Mouse (Mus musculus): ENCODE results near the gene Atpaf2. TPM values are rescaled to one million over a fixed set of nuclear protein-coding genes. Genes with fewer than 3 reads are reported as not detected.

The Atpaf2 gene
- total and polyA plus RNA-seq, 3 experiments: 48.0 to 71.2 (median 56.4) TPM

- DNase-seq (ENCODE audit: low spot score) (no peak), ATAC-seq (ENCODE audit: extremely low read depth, insufficient number of reproducible peaks, low FRiP score, poor library complexity, severe bottlenecking) (no peak)
- no peaks in the 10 kb centered on the region for H3K9me3 ChIP-seq (replicated peaks)
- H3K4me3 ChIP-seq (ENCODE audit: low read depth, low read length): no peak overlapping the region
- peaks cover 12% of the 10 kb centered on the region; the same call in 1 of the 2 replicates for H3K4me1 ChIP-seq (ENCODE audit: insufficient read depth, low read depth, low read length)
- no peaks in the 10 kb centered on the region for H3K36me3 ChIP-seq (replicated peaks)
- TF ChIP-seq POLR2AphosphoS5 (IDR thresholded peaks at IDR 0.05; ENCODE audit: insufficient replicate concordance, low read depth, low read length): no peak
- no peak for TF ChIP-seq GATA2 (IDR thresholded peaks at IDR 0.05; ENCODE audit: borderline replicate concordance, low read depth, low read length)
- TF ChIP-seq GATA1 (IDR thresholded peaks at IDR 0.05; ENCODE audit: borderline replicate concordance, low read length): no peak
- peaks cover 50% of the 10 kb centered on the region for H3K27me3 ChIP-seq (ENCODE audit: insufficient read depth, low read length)
Measured at GRCm38 (mm10) chr11:60369448-60369847, 48.8 kb downstream of the Atpaf2 start.

- TF ChIP-seq CTCF (IDR thresholded peaks at IDR 0.05; ENCODE audit: low read depth, low read length) (no peak), GATA2 (IDR thresholded peaks at IDR 0.05; ENCODE audit: borderline replicate concordance, low read depth, low read length) (no peak), POLR2AphosphoS5 (IDR thresholded peaks at IDR 0.05; ENCODE audit: insufficient replicate concordance, low read depth, low read length) (no peak)
- Histone ChIP-seq H3K27me3 (ENCODE audit: insufficient read depth, low read length) (peaks cover 56% of the 10 kb centered on the region), H3K4me1 (ENCODE audit: insufficient read depth, low read depth, low read length) (peaks cover 12% of the 10 kb centered on the region; the same call in 1 of the 2 replicates), H3K4me3 (ENCODE audit: low read depth, low read length) (no peak overlapping the region), H3K36me3 (replicated peaks) (no peaks in the 10 kb centered on the region), H3K9me3 (replicated peaks) (no peaks in the 10 kb centered on the region)
- ATAC-seq (ENCODE audit: extremely low read depth, insufficient number of reproducible peaks, low FRiP score, poor library complexity, severe bottlenecking) (no peak), DNase-seq (ENCODE audit: low spot score) (no peak)
Measured at GRCm38 (mm10) chr11:60368909-60369308, 49.3 kb downstream of the Atpaf2 start.

GRCm38 (mm10) chr11:60367256-60367655 lies 51.0 kb downstream of the Atpaf2 start:
- no peaks in the 10 kb centered on the region for H3K36me3 ChIP-seq (replicated peaks)
- no peaks in the 10 kb centered on the region for H3K9me3 ChIP-seq (replicated peaks)
- no peak for TF ChIP-seq GATA1 (IDR thresholded peaks at IDR 0.05; ENCODE audit: borderline replicate concordance, low read length)
- TF ChIP-seq POLR2AphosphoS5 (IDR thresholded peaks at IDR 0.05; ENCODE audit: insufficient replicate concordance, low read depth, low read length): no peak
- TF ChIP-seq TAL1 (conservative IDR thresholded peaks at IDR 0.05; ENCODE audit: low read depth, low read length): no peak
- TF ChIP-seq CTCF (IDR thresholded peaks at IDR 0.05; ENCODE audit: low read depth, low read length): no peak
- TF ChIP-seq GATA2 (IDR thresholded peaks at IDR 0.05; ENCODE audit: borderline replicate concordance, low read depth, low read length): no peak
- no peak overlapping the region for H3K4me3 ChIP-seq (ENCODE audit: low read depth, low read length)
- ATAC-seq (ENCODE audit: extremely low read depth, insufficient number of reproducible peaks, low FRiP score, poor library complexity, severe bottlenecking): no peak
- peaks cover 65% of the 10 kb centered on the region for H3K27me3 ChIP-seq (ENCODE audit: insufficient read depth, low read length)
- no peak for DNase-seq (ENCODE audit: low spot score)
- peaks cover 12% of the 10 kb centered on the region; the same call in 1 of the 2 replicates for H3K4me1 ChIP-seq (ENCODE audit: insufficient read depth, low read depth, low read length)

- no peak for DNase-seq (ENCODE audit: low spot score)
- no peaks in the 10 kb centered on the region for H3K36me3 ChIP-seq (replicated peaks)
- no peak for ATAC-seq (ENCODE audit: extremely low read depth, insufficient number of reproducible peaks, low FRiP score, poor library complexity, severe bottlenecking)
- H3K4me3 ChIP-seq (ENCODE audit: low read depth, low read length): no peak overlapping the region
- TF ChIP-seq POLR2AphosphoS5 (IDR thresholded peaks at IDR 0.05; ENCODE audit: insufficient replicate concordance, low read depth, low read length) (no peak), GATA2 (IDR thresholded peaks at IDR 0.05; ENCODE audit: borderline replicate concordance, low read depth, low read length) (no peak), GATA1 (IDR thresholded peaks at IDR 0.05; ENCODE audit: borderline replicate concordance, low read length) (no peak), TAL1 (conservative IDR thresholded peaks at IDR 0.05; ENCODE audit: low read depth, low read length) (no peak), CTCF (IDR thresholded peaks at IDR 0.05; ENCODE audit: low read depth, low read length) (no peak)
- no peaks in the 10 kb centered on the region for H3K9me3 ChIP-seq (replicated peaks)
- peaks cover 65% of the 10 kb centered on the region for H3K27me3 ChIP-seq (ENCODE audit: insufficient read depth, low read length)
- peaks cover 12% of the 10 kb centered on the region; the same call in 1 of the 2 replicates for H3K4me1 ChIP-seq (ENCODE audit: insufficient read depth, low read depth, low read length)
Measured at GRCm38 (mm10) chr11:60366239-60367019, 51.8 kb downstream of the Atpaf2 start.

- no peak overlapping the region for H3K4me3 ChIP-seq (ENCODE audit: low read depth, low read length)
- H3K36me3 ChIP-seq (replicated peaks): no peaks in the 10 kb centered on the region
- no peak for ATAC-seq (ENCODE audit: extremely low read depth, insufficient number of reproducible peaks, low FRiP score, poor library complexity, severe bottlenecking)
- TF ChIP-seq POLR2AphosphoS5 (IDR thresholded peaks at IDR 0.05; ENCODE audit: insufficient replicate concordance, low read depth, low read length) (no peak), TAL1 (conservative IDR thresholded peaks at IDR 0.05; ENCODE audit: low read depth, low read length) (no peak), GATA1 (IDR thresholded peaks at IDR 0.05; ENCODE audit: borderline replicate concordance, low read length) (no peak), CTCF (IDR thresholded peaks at IDR 0.05; ENCODE audit: low read depth, low read length) (no peak), GATA2 (IDR thresholded peaks at IDR 0.05; ENCODE audit: borderline replicate concordance, low read depth, low read length) (no peak)
- no peaks in the 10 kb centered on the region for H3K4me1 ChIP-seq (ENCODE audit: insufficient read depth, low read depth, low read length)
- DNase-seq (ENCODE audit: low spot score): no peak
- peaks cover 41% of the 10 kb centered on the region for H3K27me3 ChIP-seq (ENCODE audit: insufficient read depth, low read length)
- H3K9me3 ChIP-seq (replicated peaks): no peaks in the 10 kb centered on the region
Measured at GRCm38 (mm10) chr11:60360631-60361201, 57.5 kb downstream of the Atpaf2 start.

- no peak overlapping the region for H3K4me3 ChIP-seq (ENCODE audit: low read depth, low read length)
- DNase-seq (ENCODE audit: low spot score) (no peak), ATAC-seq (ENCODE audit: extremely low read depth, insufficient number of reproducible peaks, low FRiP score, poor library complexity, severe bottlenecking) (no peak)
- TF ChIP-seq POLR2AphosphoS5 (IDR thresholded peaks at IDR 0.05; ENCODE audit: insufficient replicate concordance, low read depth, low read length): no peak
- TF ChIP-seq TAL1 (conservative IDR thresholded peaks at IDR 0.05; ENCODE audit: low read depth, low read length): no peak
- no peak for TF ChIP-seq CTCF (IDR thresholded peaks at IDR 0.05; ENCODE audit: low read depth, low read length)
- no peak for TF ChIP-seq GATA1 (IDR thresholded peaks at IDR 0.05; ENCODE audit: borderline replicate concordance, low read length)
- TF ChIP-seq GATA2 (IDR thresholded peaks at IDR 0.05; ENCODE audit: borderline replicate concordance, low read depth, low read length): no peak
- H3K27me3 ChIP-seq (ENCODE audit: insufficient read depth, low read length): peaks cover 33% of the 10 kb centered on the region
- no peaks in the 10 kb centered on the region for H3K36me3 ChIP-seq (replicated peaks)
- no peaks in the 10 kb centered on the region for H3K9me3 ChIP-seq (replicated peaks)
- H3K4me1 ChIP-seq (ENCODE audit: insufficient read depth, low read depth, low read length): no peaks in the 10 kb centered on the region
Measured at GRCm38 (mm10) chr11:60359936-60360335, 58.3 kb downstream of the Atpaf2 start.

All from G1E (cell line).